Mouse (Mus musculus) left cerebral cortex, postnatal 36 days (tissue): ENCODE data around the gene Ift88. TPM values are rescaled to one million over a fixed set of nuclear protein-coding genes. Genes with fewer than 3 reads are reported as not detected.
"Not testable (repeated sequence)": the region's sequence is repeated elsewhere in the genome, so short reads cannot be mapped to it uniquely, and the experiment has no call there.

ENCODE experiments used
- DNase-seq, 2 experiments: peaks; one replicate each; pipeline ENCODE4 v3.0.0; 2021 to 2022; ENCODE audit warnings: low spot score in 2 of 2, mixed read lengths in 1 of 2
- intact Hi-C: fragments of 180-260 bp; cut with DNase I; formaldehyde crosslinking; loops from one replicate; pipeline ENCODE4 v1.15.1; 2025
- total RNA-seq, 2 experiments: library from RNA; stranded (reverse); gene quantifications; 2 replicates each; pipeline ENCODE4 v1.2.3; 2021

Gene Ift88
- total RNA-seq, 2 experiments from 2014 or later = 18.9 to 23.0 TPM

- intact Hi-C loops = no loop called here
Measured at GRCm38 (mm10) chr14:57417187-57417586, 6.7 kb upstream of the Ift88 start.

GRCm38 (mm10) chr14:57424212-57424561 is 325 bp downstream of the Ift88 start:
- intact Hi-C loops = loop anchor here (5.0 kb wide), 1 partner anchor 332 kb away; no protein-coding TSS in a partner anchor
- DNase-seq = no peak

More at GRCm38 (mm10) chr14:57417187-57417586, 6.7 kb upstream of the Ift88 start:
- no peak for DNase-seq

DNA sequence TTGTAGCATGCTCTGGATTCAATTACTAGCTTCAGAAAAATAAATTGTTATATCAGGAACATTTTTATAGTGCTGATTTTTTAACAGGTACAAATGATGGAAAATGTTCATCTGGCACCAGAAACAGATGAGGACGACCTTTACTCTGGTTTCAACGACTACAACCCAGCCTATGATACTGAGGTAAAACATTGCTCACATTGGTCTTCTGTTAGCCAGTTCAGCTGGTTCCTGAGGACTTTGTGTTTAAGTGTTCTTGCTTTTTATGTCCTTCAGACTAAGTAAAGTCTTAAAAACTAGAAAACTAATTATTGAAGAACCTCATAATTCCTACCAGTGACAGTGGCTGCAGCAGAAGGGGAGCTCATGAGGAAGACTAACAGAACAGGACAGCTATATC is 6.6 kb downstream of the Ift88 start:
- no peak for DNase-seq
- intact Hi-C loops = no loop called here

DNA sequence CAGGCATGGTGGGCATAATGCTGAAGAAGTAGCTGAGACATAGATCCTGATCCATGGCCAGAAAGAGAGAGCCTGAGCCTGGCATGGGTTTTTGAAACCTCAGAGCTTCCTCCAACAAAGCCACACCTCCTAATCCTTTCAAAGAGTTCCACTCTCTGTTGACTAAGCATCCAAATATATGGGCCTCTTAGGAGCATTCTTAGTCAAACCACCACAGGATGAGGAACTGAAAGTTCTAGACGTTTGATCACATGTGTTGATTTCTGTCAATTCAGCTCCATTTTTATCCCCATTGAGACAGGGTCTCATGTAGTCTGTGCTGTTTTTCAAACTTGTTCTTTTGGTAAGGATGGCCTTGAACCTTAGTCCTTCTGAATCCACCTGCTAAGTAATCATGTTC is 28.7 kb downstream of the Ift88 start:
- intact Hi-C loops = no loop called here
- DNase-seq = no peak

DNA sequence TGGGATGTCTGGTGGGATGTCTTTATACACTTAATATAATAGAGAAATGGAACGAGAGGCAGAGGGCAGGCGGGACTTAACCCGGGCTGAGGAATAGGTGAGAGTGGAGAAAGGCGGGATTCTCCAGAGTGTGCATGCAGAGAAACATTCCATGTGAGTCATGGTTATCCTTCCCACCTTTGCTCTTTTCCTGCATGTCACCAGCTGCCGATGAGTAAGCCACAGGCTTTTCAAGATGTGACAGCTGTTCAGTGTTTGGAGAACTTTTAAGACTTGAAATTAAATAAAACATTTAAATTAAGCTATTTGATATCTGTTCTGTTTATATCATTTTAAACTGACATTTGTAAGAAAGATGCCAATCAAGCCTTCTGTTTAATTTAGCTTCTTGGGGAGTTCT is 36.0 kb downstream of the Ift88 start:
- intact Hi-C loops = no loop called here
- no peak for DNase-seq

GRCm38 (mm10) chr14:57460326-57460725 is 36.5 kb downstream of the Ift88 start:
- DNase-seq, intact Hi-C loops: not testable (repeated sequence)

- intact Hi-C loops = no loop called here
- no peak for DNase-seq
Measured at GRCm38 (mm10) chr14:57462871-57463270, 39.0 kb downstream of the Ift88 start.

DNA sequence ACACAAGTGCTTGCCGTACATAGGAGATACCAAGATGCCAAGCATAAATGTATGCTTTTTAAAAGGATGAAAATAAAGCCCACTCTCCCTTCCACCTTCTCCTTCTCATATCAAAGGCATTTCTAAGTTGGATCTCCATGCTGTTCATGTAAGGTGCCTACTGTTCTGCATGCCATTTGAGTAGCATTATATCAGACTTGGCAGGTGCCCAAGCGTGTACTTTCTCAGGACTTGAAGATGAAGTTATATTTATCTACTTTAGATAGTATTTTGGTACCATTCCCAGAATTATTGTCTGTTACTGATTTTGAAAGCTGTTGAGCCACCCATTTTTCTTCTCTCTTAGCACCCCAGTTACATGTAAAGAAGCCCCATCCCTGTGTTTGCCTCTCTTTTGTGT is 51.2 kb downstream of the Ift88 start:
- intact Hi-C loops = no loop called here
- peak; percentile 53 to 71 for DNase-seq

- DNase-seq = no peak
- intact Hi-C loops = no loop called here
Measured at GRCm38 (mm10) chr14:57482262-57482661, 58.4 kb downstream of the Ift88 start.

DNA sequence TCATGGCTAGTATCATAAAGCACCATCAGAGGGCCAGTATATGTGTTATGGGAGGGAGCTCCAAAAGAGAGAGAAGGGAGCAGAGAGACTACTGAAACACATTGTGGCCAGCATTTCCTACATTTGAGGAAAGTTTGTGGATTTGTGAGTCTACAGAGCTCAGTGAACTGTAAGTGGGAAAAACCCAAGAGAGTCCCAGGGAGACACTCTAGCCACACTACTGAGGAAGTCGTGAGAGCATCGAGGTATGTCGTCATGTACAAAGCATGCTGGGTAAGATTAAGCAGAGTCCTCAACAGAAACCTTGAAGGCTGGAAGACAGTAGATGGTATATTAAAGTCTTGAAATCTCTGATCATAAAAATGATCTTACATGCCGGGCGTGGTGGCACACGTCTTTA is 60.3 kb downstream of the Ift88 start:
- DNase-seq = no peak
- intact Hi-C loops = no loop called here

DNA sequence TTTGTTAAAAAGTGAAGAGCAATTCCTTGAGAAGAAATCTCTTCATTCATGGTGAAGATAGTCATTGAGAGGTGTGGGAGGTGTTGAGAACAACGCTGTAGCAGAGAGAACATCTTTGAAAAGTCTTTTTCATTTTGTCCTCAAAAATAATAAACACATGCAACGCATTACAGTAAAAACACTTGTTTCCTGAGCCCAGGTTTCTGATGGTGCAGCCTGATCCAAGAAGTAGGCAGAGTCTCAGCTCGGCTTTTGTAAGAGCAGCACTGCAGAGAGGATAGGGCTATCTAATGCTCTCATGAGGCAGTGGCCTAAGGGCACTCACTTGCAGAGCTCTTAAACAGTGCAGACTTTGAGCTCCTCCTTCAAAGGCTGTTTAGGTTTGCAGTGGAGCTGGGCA is 65.8 kb downstream of the Ift88 start:
- DNase-seq = no peak
- intact Hi-C loops = no loop called here

DNA sequence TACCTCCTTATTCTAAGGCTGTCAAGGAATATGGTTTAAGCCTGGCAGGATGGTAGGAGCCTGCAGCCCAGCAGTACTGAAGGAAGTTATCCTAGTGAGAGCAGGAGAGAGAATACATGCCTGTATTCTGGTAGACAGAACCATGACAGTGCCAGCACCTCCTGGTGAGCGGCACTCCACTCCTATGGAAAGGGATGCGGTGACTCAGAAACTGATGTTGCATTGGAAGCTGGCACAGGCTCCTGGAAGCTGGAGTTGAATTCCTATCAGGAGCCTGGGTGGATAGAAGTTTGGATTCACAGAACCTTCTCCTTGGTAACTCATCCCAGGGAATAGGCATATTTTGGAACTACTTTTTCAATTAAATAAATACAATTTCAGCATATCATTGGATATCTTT is 70.0 kb downstream of the Ift88 start:
- no peak for DNase-seq
- intact Hi-C loops = no loop called here

DNA sequence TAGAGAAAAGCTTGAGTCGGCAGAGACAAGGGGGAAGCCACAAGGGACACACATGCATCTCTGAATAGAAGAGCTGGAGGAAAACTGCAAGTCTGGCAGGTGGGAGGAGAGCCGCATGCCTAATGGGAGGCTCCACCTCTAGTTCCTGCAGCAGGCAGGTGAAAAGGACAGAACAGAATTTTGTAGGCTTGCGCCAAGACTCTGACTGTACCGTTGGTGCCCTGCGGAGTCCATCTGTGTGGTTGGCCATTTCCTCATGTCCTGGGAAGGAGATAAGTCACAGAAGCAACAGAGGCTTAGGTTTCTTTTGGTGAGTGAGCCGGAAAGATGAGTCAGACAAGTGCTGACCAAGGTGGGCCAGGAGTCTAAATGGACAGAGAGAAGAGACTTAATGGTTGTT is 79.9 kb downstream of the Ift88 start:
- intact Hi-C loops = no loop called here
- DNase-seq = no peak

GRCm38 (mm10) chr14:57509554-57509953 is 85.7 kb downstream of the Ift88 start:
- intact Hi-C loops = no loop called here
- DNase-seq = no peak

DNA sequence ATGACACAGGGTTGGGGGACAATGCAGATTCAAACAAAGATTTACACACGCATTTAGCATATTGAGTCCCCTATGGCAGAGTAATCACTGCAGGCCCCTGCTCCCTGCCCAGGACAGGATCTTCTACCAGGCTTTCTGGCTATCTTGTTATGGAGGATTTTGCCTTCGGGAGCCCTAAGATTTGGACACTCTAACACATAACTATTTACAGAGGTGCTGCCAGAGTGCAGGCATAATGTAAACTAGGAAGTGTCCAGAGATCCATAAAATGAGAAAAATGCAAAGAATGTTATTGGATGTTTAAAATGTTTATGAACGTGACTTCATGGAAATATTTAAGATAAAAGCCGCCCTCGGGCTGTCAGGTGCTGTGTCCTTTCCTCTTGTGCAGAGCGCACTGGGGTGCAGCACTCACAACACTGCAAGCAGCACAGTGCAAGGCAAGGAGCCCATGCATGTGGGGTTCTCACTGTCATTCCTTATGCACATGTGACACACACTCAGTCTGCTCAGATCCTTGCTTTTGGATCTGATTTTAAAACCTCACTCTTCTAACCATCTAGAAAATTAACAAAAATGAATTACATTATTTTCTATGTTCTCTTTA is 91.4 kb downstream of the Ift88 start:
- no peak for DNase-seq
- intact Hi-C loops = no loop called here

DNA sequence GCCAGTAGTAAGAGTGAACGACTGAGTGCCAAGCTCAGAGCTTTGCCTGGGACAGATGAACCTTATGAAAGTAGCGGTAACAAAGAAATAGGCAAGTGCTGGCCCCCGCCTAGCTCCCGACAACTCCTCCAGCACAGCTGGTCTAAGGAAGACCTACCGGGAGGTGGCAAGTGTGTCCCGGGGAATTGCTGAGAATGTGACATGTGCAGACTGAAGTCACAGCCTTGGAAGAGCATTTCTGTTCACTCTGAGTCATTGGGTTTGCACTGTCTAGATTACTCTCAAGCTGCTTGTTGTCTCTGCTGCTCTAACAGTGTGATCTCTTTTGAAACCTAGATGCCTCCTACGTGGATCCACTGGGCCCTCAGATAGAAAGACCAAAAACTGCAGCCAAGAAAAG is 93.1 kb downstream of the Ift88 start:
- DNase-seq = peak in 1 of 2 experiments; percentile 68
- intact Hi-C loops = no loop called here

- intact Hi-C loops = no loop called here
- no peak for DNase-seq
Measured at GRCm38 (mm10) chr14:57523762-57524161, 99.9 kb downstream of the Ift88 start.

GRCm38 (mm10) chr14:57524671-57525387 is 101.0 kb downstream of the Ift88 start, which contains the start of gene Il17d:
Gene Il17d (plus strand): TSS chr14:57524777.
- intact Hi-C loops = loop anchor here (5.0 kb wide), 1 partner anchor 47 kb away; the partner anchor contains the start of gene Eef1akmt1
- DNase-seq = peak in 1 of 2 experiments; percentile 54

- intact Hi-C loops = loop anchor here (5.0 kb wide), 1 partner anchor 47 kb away; the partner anchor contains the start of gene Eef1akmt1
- DNase-seq = peak; percentile 78 to 85
Measured at GRCm38 (mm10) chr14:57525388-57526049, 101.7 kb downstream of the Ift88 start.

DNA sequence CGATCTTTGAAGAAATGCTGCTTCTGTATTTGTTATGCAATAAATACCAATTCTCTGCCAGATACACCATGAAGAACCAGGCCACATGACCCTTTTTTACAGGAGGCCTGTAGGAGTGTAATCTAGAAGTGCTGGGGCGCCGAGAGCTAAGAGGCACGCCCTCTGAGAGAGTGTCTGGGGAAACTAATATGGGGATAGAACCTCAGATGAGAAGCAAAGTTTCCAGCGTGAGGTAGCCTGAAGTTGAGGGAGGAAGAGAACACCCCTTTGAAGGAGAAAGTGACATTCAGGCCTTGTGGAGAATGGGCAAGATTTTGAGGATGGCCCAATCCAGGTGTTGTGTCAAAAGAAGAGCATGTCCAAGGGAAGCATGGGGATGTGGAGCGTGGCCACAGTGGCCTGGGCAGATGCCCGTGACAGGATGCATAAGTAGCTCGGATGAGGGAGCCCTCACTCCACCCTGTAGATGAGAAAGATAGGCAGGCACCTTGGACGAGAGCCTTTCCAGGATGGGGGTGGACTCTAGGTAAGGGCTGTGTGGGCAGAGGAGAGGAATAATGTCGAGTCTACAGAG is 102.3 kb downstream of the Ift88 start:
- no peak for DNase-seq
- intact Hi-C loops = loop anchor here (5.0 kb wide), 1 partner anchor 46 kb away; the partner anchor contains the start of gene Eef1akmt1
